Mouse (Mus musculus): Measurements from ENCODE around the gene Tjp3. TPM values are rescaled to one million over a fixed set of nuclear protein-coding genes. Genes with fewer than 3 reads are reported as not detected.

Gene Tjp3
- under 1 TPM; 0.15 to 0.47 TPM for total RNA-seq (2021)
- long read RNA-seq, experiment 1, partial matches to known transcripts = 0 of 1 reads
- long read RNA-seq, experiment 1, other reads (novel, unspliced or antisense) = 0 of 1 reads
- long read RNA-seq, experiment 2 = 0 reads

GRCm38 (mm10) chr10:81291511-81292104 is at the start of gene Tjp3:
Gene Tjp3, minus strand, starts transcription at chr10:81291581.
- intact Hi-C loops (cut with DNase I) = no loop called here
- no peak for DNase-seq (ENCODE audit: low spot score in 2 of 2)

- intact Hi-C loops (cut with DNase I) = no loop called here
- no peak for DNase-seq (ENCODE audit: low spot score in 2 of 2)
Measured at GRCm38 (mm10) chr10:81340551-81341332, 49.4 kb upstream of the Tjp3 start.

GRCm38 (mm10) chr10:81336558-81336957 is 45.2 kb upstream of the Tjp3 start:
- no peak for DNase-seq (ENCODE audit: low spot score in 2 of 2)
- intact Hi-C loops (cut with DNase I) = no loop called here

- intact Hi-C loops (cut with DNase I) = no loop called here
- no peak for DNase-seq (ENCODE audit: low spot score in 2 of 2)
Measured at GRCm38 (mm10) chr10:81335393-81336340, 44.3 kb upstream of the Tjp3 start.

GRCm38 (mm10) chr10:81334324-81334723 is 42.9 kb upstream of the Tjp3 start:
- intact Hi-C loops (cut with DNase I) = no loop called here
- DNase-seq (ENCODE audit: low spot score in 2 of 2) = no peak

- intact Hi-C loops (cut with DNase I) = no loop called here
- DNase-seq (ENCODE audit: low spot score in 2 of 2) = no peak
Measured at GRCm38 (mm10) chr10:81332277-81332676, 40.9 kb upstream of the Tjp3 start.

DNA sequence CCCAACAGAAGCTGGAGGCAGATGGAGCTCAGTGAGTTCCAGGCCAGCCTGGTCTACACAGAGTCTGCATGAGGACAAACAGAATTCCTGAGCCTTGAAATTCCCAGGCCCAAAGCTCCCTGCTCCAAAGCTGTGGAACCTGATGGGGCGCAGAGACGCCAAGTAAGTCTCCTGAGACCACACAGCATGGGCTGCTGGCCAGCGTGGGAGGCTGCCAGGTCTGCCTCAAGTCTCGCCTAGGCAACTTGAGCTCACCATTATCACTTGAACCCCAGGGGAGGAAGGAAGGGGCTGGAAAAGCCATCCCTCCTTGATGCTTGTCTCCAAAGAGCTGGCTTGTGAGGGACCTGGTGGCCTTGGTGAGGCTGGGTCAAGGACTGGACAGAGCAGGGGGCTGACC is 38.6 kb upstream of the Tjp3 start:
- DNase-seq (ENCODE audit: low spot score in 2 of 2) = no peak
- intact Hi-C loops (cut with DNase I) = no loop called here

DNA sequence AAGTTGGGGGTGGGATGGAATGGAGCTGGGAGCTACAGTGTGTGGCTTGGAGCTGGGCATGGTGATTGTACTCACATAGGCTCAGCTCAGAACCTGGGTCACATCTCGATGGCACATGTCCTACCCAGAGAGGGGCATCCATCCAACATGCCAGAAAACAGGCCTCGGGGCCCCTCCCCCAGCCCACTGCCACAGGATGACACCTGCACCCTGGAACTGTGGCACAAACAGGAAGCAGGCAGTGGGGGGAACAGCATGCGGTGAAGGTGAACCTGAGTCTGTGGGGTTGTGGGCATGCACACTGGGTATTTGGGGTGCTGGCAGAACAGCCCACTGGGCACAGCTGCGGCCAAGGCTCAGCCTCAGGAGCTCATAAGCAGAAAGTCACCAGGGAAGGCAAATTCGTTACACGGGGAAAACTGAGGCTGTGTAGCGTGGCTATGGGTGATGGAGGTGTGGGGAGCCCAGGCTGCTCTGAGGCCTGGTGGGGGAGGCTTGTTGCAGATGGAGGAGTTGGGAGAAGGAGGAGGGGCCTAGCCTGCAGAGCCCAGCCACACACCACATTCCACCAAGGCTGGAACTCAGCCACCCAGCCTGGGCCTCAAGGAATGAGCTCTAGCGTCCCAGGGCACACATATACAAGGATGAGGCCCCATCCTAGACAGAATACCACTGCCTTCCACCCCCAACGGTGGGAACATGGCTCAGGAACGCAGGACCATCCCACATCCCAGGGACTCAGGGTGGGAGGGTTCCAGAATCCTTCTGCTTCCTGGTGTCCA is 38.0 kb upstream of the Tjp3 start:
- DNase-seq (ENCODE audit: low spot score in 2 of 2) = no peak
- intact Hi-C loops (cut with DNase I) = no loop called here

DNA sequence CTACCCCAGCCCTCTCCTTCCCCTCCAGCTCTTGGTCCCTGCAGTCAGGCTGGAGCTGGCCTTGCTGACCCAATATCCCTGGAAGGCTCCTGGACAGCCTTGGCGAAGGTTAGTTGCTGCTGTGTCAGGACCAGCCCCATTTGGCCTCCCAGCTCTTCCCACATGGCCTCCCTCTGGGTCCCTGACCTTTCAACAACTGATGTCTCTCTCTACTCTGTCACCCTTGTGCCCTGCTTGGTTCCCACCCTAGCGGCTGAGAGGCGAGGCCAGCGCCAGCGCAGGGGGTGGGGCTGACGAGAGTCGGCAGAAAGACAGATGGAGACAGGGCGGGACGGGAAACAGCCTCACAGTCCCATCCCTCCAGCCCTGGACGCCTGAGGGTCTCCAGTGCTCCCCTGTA is 37.0 kb upstream of the Tjp3 start, which contains the start of gene Tbxa2r:
Gene Tbxa2r (plus strand): TSS at position 346 of the 400 bp plus-strand sequence.
- DNase-seq (ENCODE audit: low spot score in 2 of 2) = no peak
- intact Hi-C loops (cut with DNase I) = no loop called here

DNA sequence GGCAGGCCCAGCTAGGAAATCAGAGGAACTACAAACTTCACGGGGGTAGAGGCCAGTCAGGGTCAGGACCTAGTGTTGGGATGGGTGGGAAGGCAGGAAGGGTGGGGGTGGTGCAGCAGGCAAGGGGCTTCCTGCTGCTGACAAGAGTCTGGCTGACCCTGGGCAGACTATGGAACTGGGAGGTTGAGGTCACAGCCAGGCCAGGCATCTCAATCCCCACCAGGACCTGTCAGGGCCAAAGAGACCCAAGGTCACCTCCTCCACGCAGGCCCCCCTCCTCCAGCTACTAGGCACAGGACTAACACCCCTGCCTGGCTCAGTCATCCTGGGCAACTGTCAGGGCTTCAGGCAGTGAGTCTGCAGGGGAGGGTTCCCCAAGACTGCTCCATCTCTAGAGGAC is 36.6 kb upstream of the Tjp3 start:
- DNase-seq (ENCODE audit: low spot score in 2 of 2) = no peak
- intact Hi-C loops (cut with DNase I) = no loop called here

DNA sequence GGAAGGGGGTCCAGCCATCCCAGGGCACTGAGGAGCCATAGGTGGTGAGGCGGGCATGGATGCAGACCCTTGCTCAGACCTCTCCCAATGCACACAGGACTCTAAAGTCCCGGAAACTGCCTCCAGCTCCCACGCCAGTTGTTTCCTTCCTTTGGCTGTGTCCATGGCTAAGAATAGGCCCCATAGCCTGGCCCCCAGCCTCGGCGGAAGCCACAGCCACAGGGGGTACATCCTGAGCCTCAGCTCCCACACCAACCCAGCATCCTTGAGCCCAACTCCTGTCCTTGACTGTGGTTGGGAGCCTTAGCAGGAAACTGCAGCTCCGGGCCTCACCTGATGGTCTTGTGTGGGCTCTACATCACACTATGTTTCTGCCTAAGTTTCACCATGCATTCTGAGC is 35.5 kb upstream of the Tjp3 start:
- DNase-seq (ENCODE audit: low spot score in 2 of 2) = no peak
- intact Hi-C loops (cut with DNase I) = no loop called here

GRCm38 (mm10) chr10:81325781-81326180 is 34.4 kb upstream of the Tjp3 start:
- DNase-seq (ENCODE audit: low spot score in 2 of 2) = no peak
- intact Hi-C loops (cut with DNase I) = no loop called here

DNA sequence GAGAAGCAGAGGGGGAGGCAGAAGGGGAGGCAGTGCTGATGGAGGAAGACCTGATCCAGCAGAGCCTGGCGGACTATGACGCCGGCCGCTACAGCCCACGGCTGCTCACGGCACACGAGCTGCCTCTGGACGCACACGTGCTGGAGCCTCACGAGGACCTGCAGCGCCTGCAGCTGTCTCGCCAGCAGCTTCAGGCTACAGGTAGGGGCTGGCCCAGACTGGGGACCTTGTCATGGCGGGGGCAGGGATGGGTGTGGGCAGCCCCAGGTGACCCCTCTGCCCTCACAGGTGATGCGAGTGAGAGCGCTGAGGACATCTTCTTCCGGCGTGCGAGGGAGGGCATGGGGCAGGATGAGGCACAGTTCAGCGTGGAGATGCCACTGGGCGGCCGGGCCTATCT is 33.8 kb upstream of the Tjp3 start:
- DNase-seq (ENCODE audit: low spot score in 2 of 2) = no peak
- intact Hi-C loops (cut with DNase I) = no loop called here

GRCm38 (mm10) chr10:81323791-81324530 is 32.6 kb upstream of the Tjp3 start:
- no peak for DNase-seq (ENCODE audit: low spot score in 2 of 2)
- intact Hi-C loops (cut with DNase I) = no loop called here

- intact Hi-C loops (cut with DNase I) = no loop called here
- DNase-seq (ENCODE audit: low spot score in 2 of 2) = no peak
Measured at GRCm38 (mm10) chr10:81323141-81323775, 31.9 kb upstream of the Tjp3 start.

- no peak for DNase-seq (ENCODE audit: low spot score in 2 of 2)
- intact Hi-C loops (cut with DNase I) = no loop called here
Measured at GRCm38 (mm10) chr10:81322444-81322843, 31.1 kb upstream of the Tjp3 start.

DNA sequence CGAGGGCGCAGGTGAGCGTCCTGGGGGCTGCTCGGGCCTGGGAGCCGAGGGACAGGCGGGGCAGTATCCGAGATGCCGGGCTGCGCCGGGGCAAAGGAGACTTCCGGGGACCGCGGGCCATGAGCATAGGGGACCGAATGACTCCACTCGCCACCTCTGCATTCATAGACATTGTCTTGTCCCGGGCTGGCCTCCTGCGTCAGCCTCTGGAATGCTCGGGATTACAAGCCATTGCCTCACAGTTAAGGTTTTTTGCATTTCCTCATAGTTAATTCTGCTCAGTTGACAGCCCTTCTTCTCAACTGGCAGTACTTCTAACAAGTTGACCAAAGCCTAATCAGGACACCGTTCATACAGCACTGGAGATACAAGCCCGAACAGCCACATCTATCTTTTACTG is 30.1 kb upstream of the Tjp3 start:
- no peak for DNase-seq (ENCODE audit: low spot score in 2 of 2)
- intact Hi-C loops (cut with DNase I) = no loop called here
